Mouse (Mus musculus) hindbrain, embryonic 16.5 days (tissue): ENCODE results near the gene Atf4. TPM values are rescaled to one million over a fixed set of nuclear protein-coding genes. Genes with fewer than 3 reads are reported as not detected.

Source experiments
- ATAC-seq: fragments of 200-750 bp; cut with Nextera tagmentation; 2 replicates; pipeline ENCODE4 v1.8.0; 2017; ENCODE audit warnings: moderate TSS enrichment, moderate library complexity
- H3K27ac ChIP-seq: fragments of 300-500 bp; sonication (generic); 2 replicates; pipeline ENCODE4 v1.5.1; 2014; ENCODE audit warnings: low read depth, mild to moderate bottlenecking, control low read depth, low read length, moderate library complexity
- H3K27me3 ChIP-seq: fragments of 300-500 bp; sonication (generic); replicated peaks from 2 replicates; pipeline ENCODE4 v1.6.1; 2014; ENCODE audit warnings: low read length; ENCODE audit not compliant: control insufficient read depth, insufficient read depth
- H3K36me3 ChIP-seq: fragments of 300-500 bp; sonication (generic); 2 replicates; pipeline ENCODE4 v1.6.1; 2014; ENCODE audit warnings: mild to moderate bottlenecking, low read length, moderate library complexity, mixed read lengths; ENCODE audit not compliant: control insufficient read depth, insufficient read depth
- H3K4me1 ChIP-seq: fragments of 300-500 bp; sonication (generic); 2 replicates; pipeline ENCODE4 v1.6.1; 2014; ENCODE audit warnings: low read depth, low read length; ENCODE audit not compliant: control insufficient read depth, insufficient read depth
- H3K4me2 ChIP-seq: fragments of 300-500 bp; sonication (generic); 2 replicates; pipeline ENCODE4 v1.6.1; 2014; ENCODE audit warnings: mild to moderate bottlenecking, low read length, control low read depth, moderate library complexity
- H3K4me3 ChIP-seq: fragments of 300-500 bp; sonication (generic); 2 replicates; pipeline ENCODE4 v1.5.1; 2014; ENCODE audit warnings: mild to moderate bottlenecking, low read length, control low read depth, moderate library complexity
- H3K9ac ChIP-seq: fragments of 300-500 bp; sonication (generic); 2 replicates; pipeline ENCODE4 v1.6.1; 2014; ENCODE audit warnings: low read depth, mild to moderate bottlenecking, control low read depth, low read length, moderate library complexity
- H3K9me3 ChIP-seq: fragments of 300-500 bp; sonication (generic); 2 replicates; pipeline ENCODE4 v1.6.1; 2014; ENCODE audit warnings: mild to moderate bottlenecking, low read length, moderate library complexity; ENCODE audit not compliant: control insufficient read depth
- WGBS: fragments of 180-500 bp; shearing (Covaris S2); extraction: QIAGEN DNeasy Blood & Tissue Kit; methylation state at CpG from one replicate; pipeline ENCODE4 v1.1.7; 2014; 5-methylcytosine and 5-hydroxymethylcytosine counted together
- polyA plus RNA-seq: library from polyadenylated mRNA; unstranded; fragments of >200 nt; fragmentation: Nextera tagmentation; extraction: Ambion mirVana; gene quantifications from 2 replicates; pipeline ENCODE4 v1.2.1, GENCODE M21; 2015

The Atf4 gene
- polyA plus RNA-seq, 1 experiment from 2014 or later: 116 TPM

DNA sequence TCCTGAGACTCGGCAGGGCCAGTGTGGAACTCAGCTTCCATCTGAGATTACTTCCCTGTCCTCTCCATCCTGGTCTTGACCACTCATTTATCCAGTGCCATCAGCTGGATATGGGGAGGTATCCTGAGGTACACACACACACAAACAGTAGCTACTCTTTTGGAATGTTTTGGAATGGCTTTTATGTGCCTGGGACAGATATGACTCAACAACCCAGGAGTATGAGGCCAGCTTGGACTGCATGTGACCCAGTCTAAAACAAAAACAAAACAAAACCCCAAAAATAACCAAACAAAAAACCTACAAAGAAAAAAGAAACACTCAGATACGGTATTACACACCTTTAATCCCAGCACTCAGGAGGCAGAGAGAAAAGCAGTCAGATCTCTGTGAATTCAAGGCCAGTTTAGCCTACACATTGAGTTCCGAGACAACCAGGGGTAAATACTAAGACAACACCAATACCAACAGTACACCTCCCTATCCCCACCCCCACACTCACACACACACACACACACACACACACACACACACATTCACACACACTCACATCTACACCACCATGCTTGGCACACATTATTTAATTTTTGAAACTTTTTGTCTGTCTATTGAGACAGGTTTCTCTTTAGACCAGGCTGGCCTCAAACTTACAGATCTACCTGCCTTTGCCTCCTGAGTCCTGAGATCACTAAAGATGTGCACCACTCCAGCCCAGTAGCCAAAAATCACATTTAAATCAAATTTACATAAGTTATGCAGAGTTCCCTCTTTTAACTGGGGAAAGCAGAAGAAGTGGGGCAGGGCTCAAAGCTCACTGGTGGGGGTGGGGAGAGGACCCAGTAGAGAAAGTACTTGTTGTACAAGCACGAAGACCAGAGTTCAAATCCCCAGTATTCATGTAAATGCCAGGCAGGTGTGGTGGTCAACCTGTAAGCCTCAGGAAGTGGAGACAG, 35.0 kb upstream of the Atf4 start:
- Histone ChIP-seq H3K4me2 (no peak overlapping the region), H3K4me3 (no peak overlapping the region), H3K27me3 (no peaks in the 10 kb centered on the region), H3K27ac (no peak overlapping the region), H3K4me1 (no peaks in the 10 kb centered on the region), H3K9ac (no peak overlapping the region), H3K36me3 (no peaks in the 10 kb centered on the region), H3K9me3 (no peaks in the 10 kb centered on the region)
- WGBS: 74% methylated on average over 4 of the region's 4 CpGs
- no peak for ATAC-seq

GRCm38 (mm10) chr15:80221031-80221430, 34.0 kb upstream of the Atf4 start:
- no peaks in the 10 kb centered on the region for H3K27me3 ChIP-seq
- H3K9me3 ChIP-seq: no peaks in the 10 kb centered on the region
- no peaks in the 10 kb centered on the region for H3K4me1 ChIP-seq
- H3K9ac ChIP-seq: no peak overlapping the region
- H3K27ac ChIP-seq: no peak overlapping the region
- no peak overlapping the region for H3K4me2 ChIP-seq
- ATAC-seq: no peak
- 70% methylated on average over 8 of the region's 8 CpGs for WGBS
- no peak overlapping the region for H3K4me3 ChIP-seq
- no peaks in the 10 kb centered on the region for H3K36me3 ChIP-seq

DNA sequence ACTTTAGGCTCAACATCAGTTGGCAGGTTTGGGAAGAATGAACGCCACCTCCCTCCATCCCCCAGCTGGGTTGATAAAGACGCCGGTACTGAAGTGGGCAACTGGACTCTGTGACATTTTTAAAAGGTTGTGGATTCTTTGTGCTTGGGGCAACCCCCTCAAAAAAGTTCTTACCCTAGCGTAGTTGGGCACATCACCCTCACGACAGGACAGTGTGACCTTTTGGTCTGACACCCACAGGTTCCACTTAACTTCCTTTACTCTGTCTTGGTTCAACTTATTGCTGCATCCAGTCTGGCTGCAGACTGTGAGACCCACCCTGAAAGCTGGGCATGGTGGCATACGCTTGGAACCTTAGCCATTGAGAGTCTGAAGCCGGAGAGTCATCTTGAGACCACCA, 31.2 kb upstream of the Atf4 start:
- Histone ChIP-seq H3K4me2 (no peak overlapping the region), H3K9me3 (no peaks in the 10 kb centered on the region), H3K4me1 (no peaks in the 10 kb centered on the region; the same call in 1 of the 2 replicates), H3K27ac (no peak overlapping the region), H3K9ac (no peak overlapping the region), H3K36me3 (no peaks in the 10 kb centered on the region), H3K27me3 (no peaks in the 10 kb centered on the region), H3K4me3 (no peak overlapping the region)
- ATAC-seq: no peak
- WGBS: 91% methylated on average over 7 of the region's 7 CpGs

GRCm38 (mm10) chr15:80225208-80225607, 29.8 kb upstream of the Atf4 start:
- Histone ChIP-seq H3K4me3 (no peak overlapping the region), H3K9me3 (no peaks in the 10 kb centered on the region), H3K4me2 (no peak overlapping the region), H3K27me3 (no peaks in the 10 kb centered on the region), H3K27ac (no peak overlapping the region), H3K4me1 (no peaks in the 10 kb centered on the region; the same call in 1 of the 2 replicates), H3K36me3 (no peaks in the 10 kb centered on the region), H3K9ac (no peak overlapping the region)
- ATAC-seq: no peak
- 23% methylated on average over 9 of the region's 9 CpGs for WGBS

DNA sequence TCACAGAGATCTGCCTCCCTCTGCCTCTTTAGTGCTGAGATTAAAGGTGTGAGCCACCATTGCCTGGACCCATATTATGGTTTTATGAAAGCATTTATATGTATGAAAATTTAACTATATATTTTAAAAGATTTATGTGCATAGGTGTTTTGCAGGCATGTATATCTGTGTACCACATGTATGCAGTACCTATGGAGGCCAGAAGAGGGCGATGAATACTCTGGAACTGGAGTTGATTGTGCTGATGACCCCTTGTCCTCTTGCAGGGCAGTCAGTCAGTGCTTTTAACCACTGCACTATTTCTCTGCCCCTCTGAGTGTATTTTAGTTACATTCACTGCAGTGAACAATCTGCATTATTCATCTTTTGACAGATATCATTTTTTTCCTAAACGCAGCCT, 29.2 kb upstream of the Atf4 start:
- Histone ChIP-seq H3K27me3 (no peaks in the 10 kb centered on the region), H3K4me2 (no peak overlapping the region), H3K4me1 (no peaks in the 10 kb centered on the region; the same call in 1 of the 2 replicates), H3K9ac (no peak overlapping the region), H3K4me3 (no peak overlapping the region), H3K9me3 (no peaks in the 10 kb centered on the region), H3K27ac (no peak overlapping the region), H3K36me3 (no peaks in the 10 kb centered on the region)
- no peak for ATAC-seq
- 44% methylated on average over 2 of the region's 2 CpGs for WGBS

GRCm38 (mm10) chr15:80228071-80228800, 26.7 kb upstream of the Atf4 start:
- H3K27me3 ChIP-seq: no peaks in the 10 kb centered on the region
- peak overlapping the region; percentile 18; the same call in 1 of the 2 replicates for H3K27ac ChIP-seq
- 52% methylated on average over 17 of the region's 17 CpGs for WGBS

GRCm38 (mm10) chr15:80232331-80232730, 22.7 kb upstream of the Atf4 start:
- H3K4me2 ChIP-seq: no peak overlapping the region
- 23% methylated on average over 2 of the region's 2 CpGs for WGBS
- no peaks in the 10 kb centered on the region for H3K9me3 ChIP-seq
- ATAC-seq: no peak
- no peak overlapping the region for H3K4me3 ChIP-seq
- H3K27ac ChIP-seq: no peak overlapping the region
- peaks cover 14% of the 10 kb centered on the region for H3K4me1 ChIP-seq
- H3K9ac ChIP-seq: no peak overlapping the region
- H3K36me3 ChIP-seq: peaks cover 2% of the 10 kb centered on the region; the same call in 1 of the 2 replicates
- no peaks in the 10 kb centered on the region for H3K27me3 ChIP-seq

More at GRCm38 (mm10) chr15:80228071-80228800, 26.7 kb upstream of the Atf4 start:
- Histone ChIP-seq H3K4me3 (no peak overlapping the region), H3K4me1 (peaks cover 1% of the 10 kb centered on the region; the same call in 1 of the 2 replicates), H3K9ac (no peak overlapping the region), H3K9me3 (no peaks in the 10 kb centered on the region), H3K4me2 (0 out of 2 replicates have a peak overlapping the region, but pooled peaks have one; percentile 5), H3K36me3 (no peaks in the 10 kb centered on the region)
- ATAC-seq: no peak

- Histone ChIP-seq H3K9me3 (no peaks in the 10 kb centered on the region), H3K4me2 (peak overlapping the region; percentile 95; the same call in 1 of the 2 replicates), H3K36me3 (peaks cover 5% of the 10 kb centered on the region), H3K4me3 (no peak overlapping the region), H3K9ac (peak overlapping the region; percentile 63; the same call in 1 of the 2 replicates), H3K4me1 (peaks cover 14% of the 10 kb centered on the region), H3K27ac (no peak overlapping the region; the same call in 1 of the 2 replicates), H3K27me3 (no peaks in the 10 kb centered on the region)
- WGBS: 69% methylated on average over 4 of the region's 4 CpGs
- no peak for ATAC-seq
Measured at GRCm38 (mm10) chr15:80233053-80233452, 21.9 kb upstream of the Atf4 start.
